Mouse (Mus musculus): ENCODE data around the gene Tcf19. TPM values are rescaled to one million over a fixed set of nuclear protein-coding genes. Genes with fewer than 3 reads are reported as not detected.

The Tcf19 gene
- polyA plus RNA-seq (2012; rRNA removed), result 9.1 and 9.6 TPM in 2 replicates

DNA sequence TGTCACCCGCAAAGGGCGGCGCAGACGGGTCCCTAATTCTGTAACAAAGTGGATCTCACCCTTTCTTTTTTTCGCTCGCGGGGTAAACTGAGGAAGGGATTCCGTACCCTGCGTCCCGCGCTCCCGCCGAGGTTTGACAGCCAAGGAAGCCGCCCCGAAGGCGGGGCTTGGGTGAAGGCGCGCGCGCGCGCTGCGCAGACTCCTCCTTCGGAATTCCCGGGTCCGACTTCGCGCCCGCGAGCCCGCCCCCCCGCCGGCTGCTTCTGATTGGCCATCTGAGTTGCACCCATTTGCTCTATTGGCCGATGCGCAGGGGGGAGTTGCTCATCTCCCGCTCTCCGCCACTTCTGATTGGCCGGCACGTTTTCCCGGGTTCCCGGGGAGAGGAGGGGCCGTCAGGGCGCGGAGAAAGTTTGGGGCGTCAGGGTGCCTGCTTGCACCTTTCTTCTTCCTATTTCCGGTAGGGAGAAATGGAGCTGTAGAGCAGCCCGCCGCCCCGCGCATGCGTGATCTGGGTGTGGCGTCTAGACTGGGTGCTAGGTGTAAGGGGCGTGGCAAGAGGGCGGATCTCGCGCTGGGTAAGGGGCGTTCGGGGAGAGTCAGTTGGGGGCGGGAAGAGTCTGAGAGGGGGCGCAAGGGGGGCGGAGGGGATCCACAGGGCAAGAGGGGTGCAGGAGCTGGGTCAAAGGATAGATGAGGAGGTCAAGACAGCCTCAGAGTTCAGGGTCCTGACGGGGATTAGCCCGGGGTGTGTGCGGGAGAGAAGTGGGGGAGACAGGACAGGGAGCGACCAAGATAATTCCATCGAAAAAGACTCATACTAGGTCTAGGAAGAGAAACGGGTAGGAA is at the start of gene Tcf19, which contains the start of gene Cchcr1:
Tcf19 (minus strand) TSS at position 173 of the 849 bp plus-strand sequence.
Cchcr1 (plus strand) TSS at position 449 of the 849 bp plus-strand sequence.

DNA sequence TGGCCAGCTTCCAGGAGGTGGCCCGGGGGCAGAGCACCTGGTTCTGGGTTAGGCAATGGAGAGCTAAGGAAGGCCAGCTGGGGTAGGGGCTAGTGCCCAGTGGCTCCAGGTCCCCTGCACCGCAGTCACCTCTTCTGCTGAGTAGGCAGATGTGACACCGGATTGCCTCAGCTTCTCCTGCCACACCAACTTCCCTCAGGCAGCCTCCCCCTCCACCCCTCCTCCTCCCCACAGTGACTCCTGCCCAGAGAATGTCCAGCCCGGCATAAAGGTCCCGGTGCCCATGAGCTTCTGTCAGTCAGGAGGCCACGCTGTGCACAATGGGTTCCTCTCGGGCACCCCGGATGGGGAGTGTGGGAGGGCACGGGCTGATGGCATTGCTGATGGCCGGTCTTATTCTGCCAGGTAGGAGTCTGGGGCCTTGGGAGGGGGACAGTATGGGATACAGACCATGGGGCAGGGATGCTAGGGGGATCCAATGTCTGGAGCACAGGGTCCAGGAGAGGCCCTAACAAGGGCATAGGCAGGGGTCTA is 35.3 kb upstream of the Tcf19 start, which contains the start of gene Cdsn:
Cdsn (plus strand) TSS at position 248 of the 534 bp plus-strand sequence.

DNA sequence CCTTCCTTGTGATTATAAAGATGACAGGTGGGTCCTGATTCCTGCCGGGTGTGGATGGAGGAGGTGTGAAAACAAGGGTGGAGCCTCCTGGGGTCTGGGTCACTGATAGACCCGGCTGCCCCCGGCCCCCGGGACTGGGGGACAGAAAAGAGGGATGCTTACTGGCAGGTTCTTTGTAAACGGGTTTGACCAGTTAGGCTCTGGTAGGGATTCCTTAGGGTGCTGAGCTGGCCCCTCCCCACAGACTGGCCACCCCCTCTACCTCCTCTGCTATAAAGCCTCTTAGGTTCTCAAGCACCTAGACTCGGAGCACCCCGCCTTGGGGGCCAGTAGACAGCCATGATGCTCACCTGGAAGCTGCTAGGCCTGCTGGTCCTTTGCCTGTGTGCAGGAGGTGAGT is 16.3 kb upstream of the Tcf19 start, which contains the start of gene Psors1c2:
Psors1c2 (plus strand) TSS at position 301 of the 400 bp plus-strand sequence.

DNA sequence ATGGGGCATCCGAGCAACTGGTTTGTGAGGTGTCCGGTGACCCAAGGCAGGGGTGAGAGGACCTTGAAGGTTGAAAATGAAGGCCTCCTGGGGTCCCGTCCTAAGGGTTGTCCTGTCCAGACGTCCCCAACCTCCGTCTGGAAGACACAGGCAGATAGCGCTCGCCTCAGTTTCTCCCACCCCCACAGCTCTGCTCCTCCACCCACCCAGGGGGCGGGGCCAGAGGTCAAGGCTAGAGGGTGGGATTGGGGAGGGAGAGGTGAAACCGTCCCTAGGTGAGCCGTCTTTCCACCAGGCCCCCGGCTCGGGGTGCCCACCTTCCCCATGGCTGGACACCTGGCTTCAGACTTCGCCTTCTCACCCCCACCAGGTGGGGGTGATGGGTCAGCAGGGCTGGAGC is 10.8 kb downstream of the Tcf19 start, which contains the start of gene Pou5f1:
Pou5f1 (plus strand) TSS at position 243 of the 400 bp plus-strand sequence.

DNA sequence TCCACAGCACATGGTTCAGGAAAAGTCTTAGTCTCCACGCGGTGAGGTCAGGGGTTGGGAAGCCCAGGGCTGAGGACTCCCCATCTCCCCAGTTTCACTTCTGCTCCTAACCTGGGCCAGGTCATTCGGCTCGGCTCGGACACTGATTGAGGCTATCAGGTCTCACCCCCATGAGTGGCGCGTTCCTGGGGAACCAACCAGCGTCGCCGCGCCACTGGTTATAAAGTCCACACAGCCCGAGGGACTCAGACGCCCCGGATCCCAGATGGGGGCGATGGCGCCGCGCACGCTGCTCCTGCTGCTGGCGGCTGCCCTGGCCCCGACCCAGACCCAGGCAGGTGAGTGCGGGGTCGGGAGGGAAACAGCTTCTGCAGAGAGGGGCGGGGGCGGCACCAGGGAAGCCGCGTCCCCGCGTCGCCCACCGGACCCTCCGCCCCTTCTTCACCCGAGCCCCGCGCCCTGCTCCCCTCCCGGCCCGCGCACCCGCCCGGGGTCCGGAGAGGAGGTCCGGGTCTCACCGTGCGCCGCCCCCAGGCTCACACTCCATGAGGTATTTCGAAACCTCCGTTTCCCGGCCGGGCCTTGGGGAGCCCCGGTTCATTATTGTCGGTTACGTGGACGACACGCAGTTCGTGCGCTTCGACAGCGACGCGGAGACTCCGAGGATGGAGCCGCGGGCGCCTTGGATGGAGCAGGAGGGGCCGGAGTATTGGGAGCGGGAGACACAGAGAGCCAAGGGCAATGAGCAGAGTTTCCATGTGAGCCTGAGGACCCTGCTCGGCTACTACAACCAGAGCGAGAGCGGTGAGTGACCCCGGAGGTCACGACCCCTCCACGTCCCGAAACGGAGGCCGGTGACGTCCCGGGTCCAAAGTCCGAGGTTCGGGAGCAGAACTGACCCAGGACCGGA is 46.5 kb downstream of the Tcf19 start, which contains the start of gene H2-Q10:
H2-Q10 (plus strand) TSS at position 248 of the 910 bp plus-strand sequence.

Other genes starting within 250 kb of the Tcf19 start
- 0.04 TPM in 1 of 2 replicates, not detected in the other for gene H2-Q1, start 196.4 kb downstream of the Tcf19 start, polyA plus RNA-seq (2012; rRNA removed)
- gene H2-Q2, start 174.6 kb downstream of the Tcf19 start, polyA plus RNA-seq (2012; rRNA removed), result 0.18 and 0.54 TPM in 2 replicates
- gene H2-Q4, start 137.2 kb downstream of the Tcf19 start, polyA plus RNA-seq (2012; rRNA removed), result 29.8 and 31.3 TPM in 2 replicates
- gene H2-Q6, start 92.0 kb downstream of the Tcf19 start, polyA plus RNA-seq (2012; rRNA removed), result 5.2 and 5.8 TPM in 2 replicates
- gene H2-Q7, start 77.7 kb downstream of the Tcf19 start, polyA plus RNA-seq (2012; rRNA removed), result 12.4 and 12.6 TPM in 2 replicates
- gene H2-Q10, start 46.7 kb downstream of the Tcf19 start, polyA plus RNA-seq (2012; rRNA removed), result 1.8 and 5.2 TPM in 2 replicates
- 0.09 TPM in 1 of 2 replicates, not detected in the other for gene Pou5f1, start 10.8 kb downstream of the Tcf19 start, polyA plus RNA-seq (2012; rRNA removed)
- 2.4 and 2.7 TPM in 2 replicates for gene Cchcr1, start 276 bp upstream of the Tcf19 start, polyA plus RNA-seq (2012; rRNA removed)
- gene Psors1c2, start 16.4 kb upstream of the Tcf19 start, polyA plus RNA-seq (2012; rRNA removed), result 8.3 and 21.8 TPM in 2 replicates
- gene Cdsn, start 35.3 kb upstream of the Tcf19 start, polyA plus RNA-seq (2012; rRNA removed), result 28.3 and 67.5 TPM in 2 replicates
- gene 2300002M23Rik, start 50.6 kb upstream of the Tcf19 start, polyA plus RNA-seq (2012; rRNA removed), result 3.6 and 3.7 TPM in 2 replicates
- 5.6 and 7.7 TPM in 2 replicates for gene Sfta2, start 84.7 kb upstream of the Tcf19 start, polyA plus RNA-seq (2012; rRNA removed)
- gene Gm9573, start 109.8 kb upstream of the Tcf19 start, polyA plus RNA-seq (2012; rRNA removed), result 0.09 and 0.10 TPM in 2 replicates
- 579 and 593 TPM in 2 replicates for gene Mucl3, start 126.9 kb upstream of the Tcf19 start, polyA plus RNA-seq (2012; rRNA removed)
- gene Vars2, start 150.8 kb upstream of the Tcf19 start, polyA plus RNA-seq (2012; rRNA removed), result 68.1 and 72.0 TPM in 2 replicates
- 10.7 and 12.3 TPM in 2 replicates for gene Gtf2h4, start 156.9 kb upstream of the Tcf19 start, polyA plus RNA-seq (2012; rRNA removed)
- gene Ddr1, start 187.8 kb upstream of the Tcf19 start, polyA plus RNA-seq (2012; rRNA removed), result 58.9 and 65.6 TPM in 2 replicates

Measured in stomach, adult 2 months (tissue).